Mouse (Mus musculus) stomach, embryonic 16.5 days (tissue): ENCODE data around the gene Iqcn. TPM values are rescaled to one million over a fixed set of nuclear protein-coding genes. Genes with fewer than 3 reads are reported as not detected.
A peak's percentile ranks its signal among the peaks of the same experiment; 100 is the strongest.

Experiments used
- ATAC-seq: fragments of 200-750 bp; cut with Nextera tagmentation; 2 replicates; pipeline ENCODE4 v1.8.0; 2017; ENCODE audit warnings: moderate number of reproducible peaks, moderate TSS enrichment; ENCODE audit not compliant: insufficient read depth, low FRiP score
- H3K27ac ChIP-seq: fragments of 300-500 bp; sonication (generic); 2 replicates; pipeline ENCODE4 v1.5.1; 2014; ENCODE audit warnings: low read length
- H3K27me3 ChIP-seq: fragments of 300-500 bp; sonication (generic); 2 replicates; pipeline ENCODE4 v1.6.1; 2014; ENCODE audit warnings: low read length, control low read depth, mixed read lengths; ENCODE audit not compliant: control insufficient read depth, insufficient read depth
- H3K36me3 ChIP-seq: fragments of 300-500 bp; sonication (generic); 2 replicates; pipeline ENCODE4 v1.6.1; 2014; ENCODE audit warnings: low read length; ENCODE audit not compliant: control insufficient read depth, insufficient read depth
- H3K4me1 ChIP-seq: fragments of 300-500 bp; sonication (generic); 2 replicates; pipeline ENCODE4 v1.6.1; 2014; ENCODE audit warnings: low read length, control low read depth, mixed read lengths; ENCODE audit not compliant: control insufficient read depth, insufficient read depth
- H3K4me2 ChIP-seq: fragments of 300-500 bp; sonication (generic); 2 replicates; pipeline ENCODE4 v1.6.1; 2014; ENCODE audit warnings: low read depth, low read length, mixed read lengths
- H3K4me3 ChIP-seq: fragments of 300-500 bp; sonication (generic); replicated peaks from 2 replicates; pipeline ENCODE4 v1.5.1; 2014; ENCODE audit warnings: mild to moderate bottlenecking, low read length
- H3K9ac ChIP-seq: fragments of 300-500 bp; sonication (generic); 2 replicates; pipeline ENCODE4 v1.6.1; 2014; ENCODE audit warnings: low read length
- H3K9me3 ChIP-seq: fragments of 300-500 bp; sonication (generic); replicated peaks from 2 replicates; pipeline ENCODE4 v1.6.1; 2016; ENCODE audit warnings: low read length, control low read depth; ENCODE audit not compliant: control insufficient read depth
- WGBS: fragments of 180-500 bp; shearing (Covaris S2); extraction: QIAGEN DNeasy Blood & Tissue Kit; methylation state at CpG from one replicate; pipeline ENCODE4 v1.1.7; 2014; 5-methylcytosine and 5-hydroxymethylcytosine counted together
- polyA plus RNA-seq: library from polyadenylated mRNA; unstranded; fragments of >200 nt; fragmentation: Nextera tagmentation; extraction: Ambion mirVana; gene quantifications from 2 replicates; pipeline ENCODE4 v1.2.1, GENCODE M21; 2015

The Iqcn gene
- polyA plus RNA-seq, 1 experiment from 2014 or later, result not detected

GRCm38 (mm10) chr8:70752000-70752764 lies 48.9 kb downstream of the Iqcn start:
- no peak for ATAC-seq
- peaks cover 7% of the 10 kb centered on the region; the same call in 1 of the 2 replicates for H3K36me3 ChIP-seq
- H3K4me1 ChIP-seq, result peaks cover 23% of the 10 kb centered on the region
- no peak overlapping the region for H3K9ac ChIP-seq
- no peaks in the 10 kb centered on the region for H3K9me3 ChIP-seq
- peak overlapping the region; percentile 40; the same call in 1 of the 2 replicates for H3K4me2 ChIP-seq
- H3K4me3 ChIP-seq, result no peak overlapping the region
- peak overlapping the region; percentile 89 for H3K27ac ChIP-seq
- WGBS, result 23% methylated on average over 11 of the region's 11 CpGs
- peaks cover 4% of the 10 kb centered on the region; the same call in 1 of the 2 replicates for H3K27me3 ChIP-seq

GRCm38 (mm10) chr8:70753151-70753550 lies 49.9 kb downstream of the Iqcn start:
- no peak for ATAC-seq
- Histone ChIP-seq H3K36me3 (peaks cover 7% of the 10 kb centered on the region; the same call in 1 of the 2 replicates), H3K27ac (peak overlapping the region; percentile 89), H3K4me1 (peaks cover 23% of the 10 kb centered on the region), H3K27me3 (peaks cover 4% of the 10 kb centered on the region; the same call in 1 of the 2 replicates), H3K9ac (peak overlapping the region; percentile 59), H3K4me2 (peak overlapping the region; percentile 40), H3K9me3 (no peaks in the 10 kb centered on the region), H3K4me3 (peak overlapping the region; percentile 21; the same call in 1 of the 2 replicates)
- 16% methylated on average over 21 of the region's 21 CpGs for WGBS

GRCm38 (mm10) chr8:70754043-70754870 lies 51.0 kb downstream of the Iqcn start, which contains the start of gene Rab3a:
Rab3a (plus strand) TSS chr8:70754679.
- Histone ChIP-seq H3K36me3 (peaks cover 7% of the 10 kb centered on the region; the same call in 1 of the 2 replicates), H3K4me3 (peak within 1 kb of the TSS; percentile 71), H3K27ac (peak within 1 kb of the TSS; percentile 89), H3K4me2 (peak within 1 kb of the TSS; percentile 98), H3K27me3 (no peaks in the 10 kb centered on the region), H3K4me1 (peaks cover 28% of the 10 kb centered on the region), H3K9ac (peak within 1 kb of the TSS; percentile 83), H3K9me3 (no peaks in the 10 kb centered on the region)
- 8% methylated on average over 37 of the region's 37 CpGs for WGBS
- ATAC-seq, result peak; percentile 97

GRCm38 (mm10) chr8:70754871-70755660 lies 51.8 kb downstream of the Iqcn start:
- Histone ChIP-seq H3K9ac (peak overlapping the region; percentile 83), H3K36me3 (peaks cover 7% of the 10 kb centered on the region; the same call in 1 of the 2 replicates), H3K4me2 (peak overlapping the region; percentile 98), H3K4me1 (peaks cover 36% of the 10 kb centered on the region), H3K27ac (peak overlapping the region; percentile 64), H3K4me3 (peak overlapping the region; percentile 71), H3K27me3 (no peaks in the 10 kb centered on the region), H3K9me3 (no peaks in the 10 kb centered on the region)
- WGBS, result 11% methylated on average over 50 of the region's 50 CpGs
- ATAC-seq, result peak; percentile 5; the same call in 1 of the 2 replicates

- no peak overlapping the region for H3K27ac ChIP-seq
- 84% methylated on average over 24 of the region's 24 CpGs for WGBS
- H3K9ac ChIP-seq, result 0 out of 2 replicates have a peak overlapping the region, but pooled peaks have one; percentile 83
- ATAC-seq, result no peak
- H3K4me1 ChIP-seq, result peaks cover 37% of the 10 kb centered on the region
- peak overlapping the region; percentile 71 for H3K4me3 ChIP-seq
- peak overlapping the region; percentile 98 for H3K4me2 ChIP-seq
- H3K27me3 ChIP-seq, result no peaks in the 10 kb centered on the region
- no peaks in the 10 kb centered on the region for H3K9me3 ChIP-seq
- peaks cover 7% of the 10 kb centered on the region; the same call in 1 of the 2 replicates for H3K36me3 ChIP-seq
These were observed 52.6 kb downstream of the Iqcn start for GRCm38 (mm10) chr8:70755661-70756475.

- Histone ChIP-seq H3K9me3 (no peaks in the 10 kb centered on the region), H3K4me2 (no peak overlapping the region), H3K9ac (no peak overlapping the region), H3K27me3 (no peaks in the 10 kb centered on the region), H3K36me3 (peaks cover 7% of the 10 kb centered on the region; the same call in 1 of the 2 replicates), H3K4me3 (no peak overlapping the region), H3K27ac (no peak overlapping the region), H3K4me1 (peaks cover 41% of the 10 kb centered on the region)
- WGBS, result 93% methylated on average over 6 of the region's 6 CpGs
- no peak for ATAC-seq
These were observed 53.3 kb downstream of the Iqcn start for GRCm38 (mm10) chr8:70756476-70757040.

- 76% methylated on average over 22 of the region's 22 CpGs for WGBS
- no peaks in the 10 kb centered on the region for H3K27me3 ChIP-seq
These were observed 54.5 kb downstream of the Iqcn start for GRCm38 (mm10) chr8:70757523-70758307.

More at GRCm38 (mm10) chr8:70757523-70758307, 54.5 kb downstream of the Iqcn start:
- H3K9ac ChIP-seq, result no peak overlapping the region
- H3K4me2 ChIP-seq, result no peak overlapping the region
- H3K9me3 ChIP-seq, result no peaks in the 10 kb centered on the region
- H3K4me1 ChIP-seq, result peaks cover 41% of the 10 kb centered on the region
- no peak for ATAC-seq
- no peak overlapping the region for H3K27ac ChIP-seq
- H3K36me3 ChIP-seq, result peaks cover 7% of the 10 kb centered on the region; the same call in 1 of the 2 replicates
- H3K4me3 ChIP-seq, result no peak overlapping the region
